Mouse (Mus musculus): Measurements from ENCODE around the gene Adh7. TPM values are rescaled to one million over a fixed set of nuclear protein-coding genes. Genes with fewer than 3 reads are reported as not detected.
A peak's percentile ranks its signal among the peaks of the same experiment; 100 is the strongest.

Gene Adh7
- 5.8 TPM for polyA plus RNA-seq (2021)

GRCm38 (mm10) chr3:138217631-138218264 lies at the start of gene Adh7:
Adh7 (plus strand) TSS chr3:138217760.
- DNase-seq (ENCODE audit: low read depth, low spot score) = no peak
- in situ Hi-C loops (cut with MboI; ENCODE audit: low pct_unique_long_range_greater_than_20kb) = no loop called here
- H3K27me3 ChIP-seq = no peaks in the 10 kb centered on the region
- CTCF ChIA-PET = interaction anchor here (0.7 to 10.9 kb wide), 7 partner anchors 9 to 215 kb away, joined by 3 to 92 read pairs (median 5); no protein-coding TSS in a partner anchor
- POLR2A ChIA-PET = interaction anchor here (0.6 kb wide), 1 partner anchor 12 kb away, joined by 3 read pairs; no protein-coding TSS in a partner anchor
- no peak for TF ChIP-seq CTCF (IDR thresholded peaks at IDR 0.05)
- no peak for ATAC-seq

- ATAC-seq (no peak), DNase-seq (ENCODE audit: low read depth, low spot score) (no peak)
- peak; percentile 49 for TF ChIP-seq CTCF (IDR thresholded peaks at IDR 0.05)
- in situ Hi-C loops (cut with MboI; ENCODE audit: low pct_unique_long_range_greater_than_20kb) = no loop called here
- CTCF ChIA-PET = interaction anchor here (0.6 to 1.1 kb wide), 2 partner anchors 9 to 202 kb away, joined by 3 read pairs; no protein-coding TSS in a partner anchor
- H3K27me3 ChIP-seq = no peaks in the 10 kb centered on the region
- POLR2A ChIA-PET = no interaction called here
Measured at GRCm38 (mm10) chr3:138173291-138173690, 44.3 kb upstream of the Adh7 start.

GRCm38 (mm10) chr3:138175551-138175950 lies 42.0 kb upstream of the Adh7 start:
- ChIA-PET CTCF (interaction anchor here (0.9 to 3.1 kb wide), 2 partner anchors 21 to 184 kb away, joined by 3 to 9 read pairs; no protein-coding TSS in a partner anchor), POLR2A (no interaction called here)
- no peak for TF ChIP-seq CTCF (IDR thresholded peaks at IDR 0.05)
- ATAC-seq = no peak
- no peak for DNase-seq (ENCODE audit: low read depth, low spot score)
- in situ Hi-C loops (cut with MboI; ENCODE audit: low pct_unique_long_range_greater_than_20kb) = loop anchor here (25.0 kb wide), 1 partner anchor 1012 kb away; no protein-coding TSS in a partner anchor
- no peaks in the 10 kb centered on the region for H3K27me3 ChIP-seq

GRCm38 (mm10) chr3:138182019-138182418 lies 35.5 kb upstream of the Adh7 start:
- TF ChIP-seq CTCF (IDR thresholded peaks at IDR 0.05) = no peak
- CTCF ChIA-PET = interaction anchor here (0.9 to 3.7 kb wide), 3 partner anchors 9 to 16 kb away, joined by 3 to 16 read pairs (median 4); no protein-coding TSS in a partner anchor
- POLR2A ChIA-PET = interaction anchor here (0.6 to 0.7 kb wide), 2 partner anchors 655 to 838 kb away, joined by 3 read pairs; no protein-coding TSS in a partner anchor
- in situ Hi-C loops (cut with MboI; ENCODE audit: low pct_unique_long_range_greater_than_20kb) = loop anchor here (25.0 kb wide), 1 partner anchor 1005 kb away; no protein-coding TSS in a partner anchor
- DNase-seq (ENCODE audit: low read depth, low spot score) (no peak), ATAC-seq (no peak)
- H3K27me3 ChIP-seq = no peaks in the 10 kb centered on the region

GRCm38 (mm10) chr3:138183371-138183770 lies 34.2 kb upstream of the Adh7 start:
- H3K27me3 ChIP-seq = no peaks in the 10 kb centered on the region
- no peak for DNase-seq (ENCODE audit: low read depth, low spot score)
- ChIA-PET CTCF (interaction anchor here (1.4 to 3.7 kb wide), 3 partner anchors 15 to 39 kb away, joined by 3 to 16 read pairs (median 4); partner anchors contain the start of gene Mttp), POLR2A (no interaction called here)
- in situ Hi-C loops (cut with MboI; ENCODE audit: low pct_unique_long_range_greater_than_20kb) = loop anchor here (25.0 kb wide), 1 partner anchor 1004 kb away; no protein-coding TSS in a partner anchor
- no peak for ATAC-seq
- no peak for TF ChIP-seq CTCF (IDR thresholded peaks at IDR 0.05)

- H3K27me3 ChIP-seq = no peaks in the 10 kb centered on the region
- CTCF ChIA-PET = no interaction called here
- no peak for TF ChIP-seq CTCF (IDR thresholded peaks at IDR 0.05)
- in situ Hi-C loops (cut with MboI; ENCODE audit: low pct_unique_long_range_greater_than_20kb) = loop anchor here (25.0 kb wide), 1 partner anchor 1002 kb away; no protein-coding TSS in a partner anchor
- no peak for DNase-seq (ENCODE audit: low read depth, low spot score)
- no peak for ATAC-seq
- POLR2A ChIA-PET = no interaction called here
Measured at GRCm38 (mm10) chr3:138185290-138185689, 32.3 kb upstream of the Adh7 start.

GRCm38 (mm10) chr3:138185995-138186930 lies 31.3 kb upstream of the Adh7 start:
- ATAC-seq (no peak), DNase-seq (ENCODE audit: low read depth, low spot score) (no peak)
- in situ Hi-C loops (cut with MboI; ENCODE audit: low pct_unique_long_range_greater_than_20kb) = loop anchor here (25.0 kb wide), 1 partner anchor 1001 kb away; no protein-coding TSS in a partner anchor
- TF ChIP-seq CTCF (IDR thresholded peaks at IDR 0.05) = no peak
- no peaks in the 10 kb centered on the region for H3K27me3 ChIP-seq
- ChIA-PET POLR2A (no interaction called here), CTCF (no interaction called here)

GRCm38 (mm10) chr3:138192260-138192659 lies 25.3 kb upstream of the Adh7 start:
- in situ Hi-C loops (cut with MboI; ENCODE audit: low pct_unique_long_range_greater_than_20kb) = loop anchor here (10.0 to 25.0 kb wide), 3 partner anchors 213 to 995 kb away; no protein-coding TSS in a partner anchor
- ChIA-PET CTCF (no interaction called here), POLR2A (interaction anchor here (0.6 kb wide), 1 partner anchor 244 kb away, joined by 3 read pairs; no protein-coding TSS in a partner anchor)
- H3K27me3 ChIP-seq = no peaks in the 10 kb centered on the region
- no peak for TF ChIP-seq CTCF (IDR thresholded peaks at IDR 0.05)
- ATAC-seq = no peak
- DNase-seq (ENCODE audit: low read depth, low spot score) = no peak

- ChIA-PET CTCF (interaction anchor here (0.7 to 1.2 kb wide), 4 partner anchors 16 to 237 kb away, joined by 3 read pairs; partner anchors contain the start of gene Mttp), POLR2A (interaction anchor here (0.7 kb wide), 1 partner anchor 14 kb away, joined by 3 read pairs; no protein-coding TSS in a partner anchor)
- TF ChIP-seq CTCF (IDR thresholded peaks at IDR 0.05) = no peak
- ATAC-seq = no peak
- no peaks in the 10 kb centered on the region for H3K27me3 ChIP-seq
- no peak for DNase-seq (ENCODE audit: low read depth, low spot score)
- in situ Hi-C loops (cut with MboI; ENCODE audit: low pct_unique_long_range_greater_than_20kb) = loop anchor here (10.0 to 25.0 kb wide), 3 partner anchors 211 to 994 kb away; no protein-coding TSS in a partner anchor
Measured at GRCm38 (mm10) chr3:138193683-138194302, 23.8 kb upstream of the Adh7 start, which contains the start of gene 4930579F01Rik. 4930579F01Rik (minus strand) TSS chr3:138193825.
